Mouse (Mus musculus): ENCODE measurements at regions not wholly inside any gene's neighbourhood (a gene's known extent, or its start where the extent isn't known, plus 50 kb on each side); places are given as distances from the start of the nearest gene placed in this dataset.
"Not testable (repeated sequence)": the region's sequence is repeated elsewhere in the genome, so short reads cannot be mapped to it uniquely, and the experiment has no call there.

DNA sequence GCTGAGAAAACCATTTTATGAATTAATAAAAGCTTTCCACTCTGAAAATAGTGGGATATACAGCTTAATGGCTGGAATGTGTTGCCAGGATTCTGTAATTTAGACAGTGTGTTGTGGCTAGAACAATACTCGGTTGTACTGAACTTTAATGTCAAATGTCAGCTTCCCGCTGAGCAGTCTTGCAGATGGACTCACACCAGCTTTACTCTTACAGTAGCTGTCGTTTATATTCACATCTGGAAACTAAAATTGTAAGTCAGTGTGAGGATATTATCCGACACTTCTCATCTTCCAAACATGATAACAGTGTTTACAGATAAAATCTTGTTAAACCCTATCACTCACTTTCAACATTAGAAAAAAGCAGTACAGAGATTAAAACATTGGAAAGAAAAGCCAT is 328.3 kb upstream of the Gje1 start:
- no peak for DNase-seq

DNA sequence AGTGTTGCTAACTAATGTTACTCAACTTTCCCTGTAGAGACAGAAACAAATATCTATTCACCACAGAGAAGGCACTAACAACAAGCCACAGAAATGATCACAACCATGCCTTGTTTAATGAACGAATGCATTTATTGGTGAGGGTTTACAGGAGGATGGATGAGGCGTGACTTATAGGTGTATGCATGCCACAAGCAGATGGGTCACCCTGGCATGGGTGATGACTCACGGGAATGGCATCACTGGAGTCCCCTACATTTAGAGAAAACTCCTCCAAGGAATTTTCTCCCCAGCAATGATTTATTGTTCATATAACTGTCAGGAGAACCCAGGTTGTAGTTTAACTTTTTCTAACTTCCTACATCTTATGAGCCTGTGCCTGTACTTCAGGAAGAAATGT is 319.6 kb upstream of the Gje1 start:
- no peak for DNase-seq

DNA sequence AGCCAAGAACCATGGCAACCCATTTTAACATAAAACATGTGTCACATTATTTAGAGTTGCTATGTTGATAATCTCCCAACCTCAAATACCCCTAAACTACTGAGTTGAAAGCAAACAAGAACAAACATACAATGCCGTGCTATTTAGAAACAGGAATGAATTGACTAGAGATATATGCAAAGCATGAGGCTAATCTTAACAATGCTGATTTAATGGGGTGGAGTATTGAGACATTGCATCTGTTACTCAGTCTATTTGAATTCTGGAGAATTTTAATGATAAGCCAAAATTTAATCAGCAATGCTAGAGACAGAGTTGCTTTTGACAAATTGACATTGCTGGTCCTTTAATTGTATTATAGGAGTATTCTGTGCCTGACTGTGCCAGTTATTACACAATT is 313.5 kb upstream of the Gje1 start:
- DNase-seq = no peak

DNA sequence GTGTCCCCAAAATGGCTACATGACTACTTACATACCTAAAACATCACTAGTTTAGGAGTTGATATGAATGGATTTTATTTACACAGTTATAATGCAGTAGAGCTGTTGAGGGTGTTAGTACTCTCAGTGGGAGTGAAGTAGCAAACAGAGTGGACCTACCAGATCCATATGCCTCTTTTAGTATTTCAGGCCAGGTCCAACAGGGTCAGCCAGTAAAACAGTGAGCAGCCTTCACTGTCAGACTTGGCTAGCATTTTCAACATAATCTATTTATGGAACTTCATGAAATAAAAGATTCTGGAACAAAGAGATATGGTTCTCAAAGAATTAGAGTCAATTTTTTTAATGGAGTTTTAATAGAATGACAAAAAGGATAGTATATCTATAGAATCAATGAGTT is 311.1 kb upstream of the Gje1 start:
- no peak for DNase-seq

DNA sequence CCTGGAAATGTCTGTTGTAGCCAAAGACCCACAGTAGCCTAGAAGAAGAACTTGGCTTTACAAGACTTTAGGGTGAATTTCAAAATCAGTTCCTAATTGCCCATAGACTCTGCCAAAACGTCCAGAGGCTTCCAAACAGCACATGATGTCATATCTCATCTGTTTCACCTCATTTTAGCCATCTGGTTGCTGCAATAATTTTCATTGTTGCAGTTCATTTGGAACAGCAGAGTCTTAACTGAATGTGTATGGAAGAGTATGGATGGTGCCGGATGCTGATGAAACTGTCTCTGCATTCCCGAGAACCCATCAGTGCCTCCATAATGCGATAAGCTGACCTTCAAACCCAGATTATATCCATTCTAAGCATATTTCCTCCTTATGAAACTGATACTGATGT is 295.9 kb upstream of the Gje1 start:
- DNase-seq = no peak

DNA sequence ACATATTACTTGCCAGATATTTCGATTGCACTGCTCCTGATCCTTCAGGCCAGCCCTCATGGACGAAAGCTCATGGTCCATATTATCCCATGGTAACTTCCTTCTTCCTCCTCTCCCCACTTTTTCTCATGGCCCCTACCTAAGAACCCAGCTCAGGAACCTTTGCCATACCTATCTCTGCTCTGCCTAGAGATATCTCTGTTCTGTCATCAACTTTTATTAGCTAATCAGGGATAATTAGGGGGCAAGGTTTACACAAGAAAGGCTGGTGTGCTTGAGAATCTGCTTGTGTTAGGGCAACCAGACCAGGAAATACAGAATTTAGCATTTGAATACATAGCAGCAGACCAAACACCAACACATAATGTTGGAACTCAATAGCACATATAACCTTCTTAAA is 278.4 kb upstream of the Gje1 start:
- no peak for DNase-seq

DNA sequence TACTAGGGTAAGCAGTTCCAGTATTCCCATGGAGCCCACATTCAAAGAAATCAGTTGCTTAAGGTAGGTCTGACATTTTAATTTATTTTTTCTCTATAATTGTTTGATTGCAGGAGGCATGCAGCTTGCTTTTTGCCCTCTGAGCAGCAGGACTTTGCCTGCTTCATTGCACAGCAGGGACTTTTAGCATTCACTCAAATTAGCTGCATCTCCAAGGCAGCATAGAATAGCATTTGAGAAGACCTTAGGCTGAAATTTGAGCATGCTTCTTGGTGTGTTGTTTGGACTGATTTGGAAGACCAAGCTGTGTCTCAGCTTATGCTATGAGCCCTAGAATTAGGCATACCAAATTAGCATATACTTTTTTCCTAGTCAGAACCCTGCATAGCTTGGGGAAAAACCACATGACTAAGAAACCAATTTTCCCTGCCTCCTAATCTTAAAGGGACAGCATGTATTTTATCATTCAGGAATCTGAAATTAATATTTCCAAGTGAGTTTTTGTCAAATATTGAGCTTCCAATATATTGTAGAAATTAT is 271.7 kb upstream of the Gje1 start:
- no peak for DNase-seq

DNA sequence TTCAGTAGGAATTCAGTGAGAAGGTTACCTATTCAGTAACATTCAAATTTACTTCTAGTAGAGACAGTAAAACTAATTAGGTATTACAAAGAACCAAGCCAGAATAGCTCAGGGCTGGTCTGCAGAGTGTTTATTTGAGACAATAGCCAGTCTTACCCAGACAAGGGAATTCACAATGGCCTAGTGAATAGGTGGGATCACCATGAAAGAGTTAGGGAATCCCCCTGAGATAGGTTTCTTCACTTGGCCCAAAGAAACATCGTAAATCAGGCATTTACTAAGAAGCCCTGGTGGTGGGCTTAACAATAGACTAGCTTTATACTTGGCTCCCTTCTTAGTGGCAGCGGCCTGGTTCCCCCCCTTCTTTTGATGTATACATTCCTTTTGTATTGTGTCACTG is 268.6 kb upstream of the Gje1 start:
- DNase-seq = not testable (repeated sequence)

DNA sequence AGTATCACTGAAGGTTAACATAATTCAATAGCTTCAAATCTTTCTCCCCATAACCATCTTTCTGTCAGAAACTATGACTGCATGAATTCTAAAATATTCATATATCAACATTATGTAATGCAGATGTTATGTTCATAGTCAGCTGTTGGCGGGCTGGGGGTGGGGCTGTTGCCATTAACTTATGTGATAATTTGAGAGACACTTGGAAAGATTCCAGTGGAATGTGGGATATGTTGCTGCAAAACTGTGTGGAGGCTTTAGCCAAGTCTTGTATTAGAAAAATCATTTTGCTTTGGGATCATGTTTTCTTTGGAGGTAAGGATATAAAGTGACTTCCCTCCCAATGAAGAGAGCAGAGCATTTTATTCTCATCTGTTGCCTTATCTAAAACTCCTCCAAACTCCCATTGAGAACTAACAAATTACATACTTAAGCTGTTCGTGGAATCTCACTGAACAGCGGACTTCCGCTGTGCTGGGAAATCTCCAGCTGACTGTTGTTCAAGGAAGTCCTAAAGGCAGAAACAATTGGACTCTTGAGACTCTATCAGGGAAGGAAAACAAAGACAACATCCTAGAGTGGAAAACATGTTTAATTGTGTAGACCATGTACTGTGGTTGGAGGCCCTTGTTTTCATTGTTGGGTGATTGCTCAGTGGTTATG is 260.2 kb upstream of the Gje1 start:
- DNase-seq = no peak

DNA sequence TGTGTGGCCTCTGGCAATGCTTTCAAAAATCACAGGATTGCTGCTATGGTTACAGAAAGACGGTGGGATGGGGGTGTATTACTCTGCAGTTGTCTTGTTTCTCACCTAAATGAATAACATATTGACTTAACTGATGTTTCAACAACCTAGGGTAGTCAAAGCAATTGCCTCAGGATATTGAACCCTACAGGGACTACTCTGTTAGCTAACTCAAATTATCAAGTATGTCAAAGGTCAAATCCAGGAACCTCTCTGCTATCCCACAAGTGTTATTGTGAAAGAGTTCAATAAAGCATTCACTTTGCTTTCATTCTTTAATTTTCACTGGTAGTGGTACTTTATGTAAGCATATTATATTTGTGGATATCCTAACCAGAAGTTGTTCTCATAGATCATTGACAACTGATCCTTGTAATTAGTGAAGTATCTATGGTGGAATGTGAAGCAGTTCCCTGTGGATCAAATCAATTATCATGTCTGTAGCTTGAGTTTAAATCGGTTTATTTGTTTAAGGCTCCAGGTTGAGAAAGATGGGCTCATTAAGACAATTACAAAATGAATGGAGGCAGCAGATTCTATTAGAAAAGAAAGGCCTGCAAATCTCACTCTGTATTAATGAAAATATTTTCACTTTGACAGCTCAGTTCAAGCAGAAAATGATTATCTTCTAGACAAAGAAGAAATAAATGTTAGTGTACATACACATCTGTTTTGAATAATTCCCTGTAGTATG is 259.4 kb upstream of the Gje1 start:
- DNase-seq = peak; percentile 5

DNA sequence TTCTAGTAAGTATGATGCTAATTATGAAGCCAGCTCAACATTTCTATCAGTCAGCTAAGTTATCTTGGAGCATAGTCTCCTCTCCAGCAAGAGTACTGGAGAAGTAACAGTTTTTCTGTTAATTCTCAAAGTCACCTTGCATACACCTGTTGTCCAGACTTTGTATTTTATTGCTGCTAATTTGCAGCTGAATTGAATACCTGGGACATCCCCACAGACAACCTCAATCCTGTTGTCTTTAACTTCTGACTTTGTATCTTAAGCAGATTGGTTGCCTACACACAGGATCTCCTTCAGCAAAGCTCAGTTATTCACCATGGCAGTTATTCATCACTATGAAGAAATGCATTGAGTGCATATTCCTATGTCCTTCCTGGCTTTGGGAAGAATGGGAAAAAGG is 251.7 kb upstream of the Gje1 start:
- no peak for DNase-seq

DNA sequence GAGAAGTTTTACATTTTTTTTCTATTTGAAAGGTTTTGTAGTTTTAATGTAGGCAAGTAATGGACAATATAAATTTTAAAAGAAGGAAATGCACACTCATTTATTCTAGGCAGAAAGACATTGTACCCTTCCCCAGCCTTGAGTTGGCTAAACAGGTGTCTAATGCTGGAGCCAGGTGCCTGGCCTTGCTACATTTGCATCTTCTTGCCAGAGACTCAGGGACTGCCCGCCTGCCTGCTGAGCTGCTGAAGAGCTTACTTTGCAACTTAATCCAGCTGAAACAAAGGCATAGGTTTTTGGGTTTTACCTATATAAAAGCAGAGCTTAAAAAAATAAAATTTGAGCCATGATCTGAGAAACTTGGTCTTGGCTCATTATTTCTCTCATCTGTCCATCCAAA is 249.6 kb upstream of the Gje1 start:
- no peak for DNase-seq

DNA sequence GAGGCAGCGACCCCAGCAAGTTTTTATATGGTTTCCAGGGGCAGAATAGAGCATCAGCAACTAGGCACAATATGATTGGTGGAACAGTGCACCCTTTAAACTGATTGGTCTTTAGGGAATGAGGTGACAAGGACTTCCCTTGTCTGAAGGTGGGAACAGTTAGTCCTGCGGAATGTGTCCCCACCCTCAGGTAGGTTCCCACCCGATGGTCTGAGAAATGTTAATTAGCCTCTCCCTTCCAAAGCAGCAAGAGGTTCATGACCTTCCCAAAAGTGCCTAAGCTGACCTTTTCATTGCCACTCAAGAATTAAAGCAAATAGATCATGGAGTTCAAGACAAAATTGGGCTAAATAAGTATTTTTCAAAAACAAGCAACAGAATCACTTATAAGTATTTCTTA is 248.8 kb upstream of the Gje1 start:
- not testable (repeated sequence) for DNase-seq

DNA sequence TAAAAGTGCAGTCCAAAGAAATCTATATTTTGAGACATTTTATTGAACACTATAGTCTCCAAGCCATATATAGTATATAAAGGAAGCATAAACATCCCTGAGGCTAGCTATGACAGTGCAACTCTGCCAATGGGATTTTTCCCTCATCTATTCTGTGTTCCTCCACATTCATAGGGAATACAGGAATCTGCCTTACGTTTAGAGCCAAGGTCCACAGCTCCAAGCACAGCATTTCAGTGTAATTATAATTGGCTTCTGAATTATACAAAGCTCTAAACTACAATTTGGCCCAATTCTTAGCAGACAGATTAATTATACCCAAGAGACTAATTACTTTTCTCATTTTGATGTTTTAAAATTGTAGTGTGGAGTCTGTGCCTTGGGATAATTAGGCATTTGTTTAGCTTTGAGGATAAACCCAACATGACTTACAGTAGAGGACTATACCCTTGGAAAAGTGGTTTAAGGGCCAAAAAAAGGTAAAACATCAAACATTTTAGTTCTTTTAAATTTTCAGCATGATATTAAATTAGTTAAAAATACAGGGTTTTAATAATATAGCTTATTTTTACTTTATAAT is 235.0 kb upstream of the Gje1 start:
- no peak for DNase-seq

DNA sequence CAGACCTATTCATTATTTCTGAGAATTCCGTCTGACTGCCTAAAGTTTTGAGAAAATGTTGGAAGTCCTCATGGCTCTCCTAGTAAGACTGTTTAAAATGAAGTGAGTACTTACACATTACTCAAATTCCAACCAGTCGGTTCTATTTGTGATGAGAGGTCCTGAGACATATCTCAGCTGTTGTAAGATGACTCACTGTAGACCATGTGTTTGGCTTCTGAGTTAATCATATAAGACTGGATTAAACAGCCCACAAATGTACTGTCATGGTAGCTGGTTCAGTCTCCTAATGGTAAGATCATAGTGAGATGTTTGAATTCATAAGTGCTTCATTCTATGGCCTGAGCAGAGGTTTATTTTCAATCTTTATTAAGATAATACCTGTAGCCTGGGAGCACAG is 223.9 kb upstream of the Gje1 start:
- no peak for DNase-seq
